Mouse (Mus musculus) lung, postnatal 36 days (tissue): ENCODE results near the gene Olfr688.
A peak's percentile ranks its signal among the peaks of the same experiment; 100 is the strongest.

Source experiments
- DNase-seq: peaks from one replicate; pipeline ENCODE4 v3.0.0; 2022; ENCODE audit warnings: mixed read lengths

Olfr688 gene

GRCm38 (mm10) chr7:105287795-105288194 lies at the start of gene Olfr688:
TSS of gene Olfr688 (plus strand) at chr7:105288095.
- no peak for DNase-seq

- DNase-seq: no peak
Measured at GRCm38 (mm10) chr7:105247671-105248070, 40.2 kb upstream of the Olfr688 start.

GRCm38 (mm10) chr7:105248197-105248596 lies 39.7 kb upstream of the Olfr688 start:
- DNase-seq: no peak

- peak; percentile 47 for DNase-seq
Measured at GRCm38 (mm10) chr7:105256656-105257055, 31.2 kb upstream of the Olfr688 start.

- DNase-seq: no peak
Measured at GRCm38 (mm10) chr7:105272426-105272825, 15.5 kb upstream of the Olfr688 start.

- DNase-seq: no peak
Measured at GRCm38 (mm10) chr7:105290051-105290450, 2.2 kb downstream of the Olfr688 start.

GRCm38 (mm10) chr7:105310865-105311264 lies 23.0 kb downstream of the Olfr688 start, which contains the start of gene Olfr689:
TSS of gene Olfr689 (plus strand) at chr7:105311165.
- no peak for DNase-seq

GRCm38 (mm10) chr7:105325302-105325701 lies 37.4 kb downstream of the Olfr688 start:
- no peak for DNase-seq

GRCm38 (mm10) chr7:105334004-105334403 lies 46.1 kb downstream of the Olfr688 start, which contains the start of gene Olfr690:
TSS of gene Olfr690 (minus strand) at chr7:105334104.
- no peak for DNase-seq
